Mouse (Mus musculus) brain, adult 2 months (tissue): ENCODE measurements around the gene Ppp3ca.

Experiments used
- DNase-seq: peaks from one replicate; pipeline ENCODE4 v3.0.0; 2011; ENCODE audit warnings: low read depth, low spot score

The Ppp3ca gene

DNA sequence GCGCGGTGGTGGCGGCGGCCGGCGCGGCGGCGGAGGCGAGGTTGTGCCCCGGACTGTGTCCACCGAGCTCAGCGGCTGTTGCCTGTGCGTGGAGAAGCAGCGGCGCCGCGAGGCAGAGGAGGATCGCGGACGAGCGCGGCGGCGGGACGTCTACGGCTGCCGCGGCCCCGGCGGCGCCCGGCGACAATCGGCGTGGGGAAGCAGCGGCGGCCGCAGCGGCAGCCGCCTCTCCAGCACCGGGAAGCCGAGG, at the start of gene Ppp3ca:
Gene Ppp3ca, plus strand, starts transcription at position 15 of the 250 bp plus-strand sequence.
- DNase-seq = no peak

GRCm38 (mm10) chr3:136640544-136641230, 29.2 kb upstream of the Ppp3ca start:
- DNase-seq = peak; percentile 38

- peak; percentile 25 for DNase-seq
Measured at GRCm38 (mm10) chr3:136650966-136651365, 19.0 kb upstream of the Ppp3ca start.

- DNase-seq = no peak
Measured at GRCm38 (mm10) chr3:136651496-136651895, 18.4 kb upstream of the Ppp3ca start.

- DNase-seq = no peak
Measured at GRCm38 (mm10) chr3:136656460-136657035, 13.4 kb upstream of the Ppp3ca start.

GRCm38 (mm10) chr3:136658681-136659080, 11.2 kb upstream of the Ppp3ca start:
- no peak for DNase-seq

DNA sequence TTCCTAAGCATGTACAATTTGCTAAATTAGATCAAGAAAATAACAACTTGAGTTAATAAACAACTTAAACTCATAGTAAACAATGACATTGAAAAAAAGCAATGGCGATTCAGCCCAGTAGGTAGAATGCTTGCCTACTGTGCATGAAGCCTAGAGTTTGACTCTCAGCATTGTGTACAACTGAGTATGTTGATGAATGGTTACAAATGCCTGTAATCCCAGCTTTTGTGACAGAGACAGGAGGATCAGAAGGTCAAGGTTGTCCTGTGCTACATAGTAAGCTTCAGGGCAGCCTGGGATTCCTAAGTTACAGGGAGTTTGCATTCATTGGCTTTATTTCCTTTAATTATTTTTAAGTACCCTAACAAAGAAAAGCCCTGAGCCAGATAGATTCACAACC, 4.8 kb upstream of the Ppp3ca start:
- no peak for DNase-seq

GRCm38 (mm10) chr3:136668072-136668471, 1.9 kb upstream of the Ppp3ca start:
- peak; percentile 97 for DNase-seq

DNA sequence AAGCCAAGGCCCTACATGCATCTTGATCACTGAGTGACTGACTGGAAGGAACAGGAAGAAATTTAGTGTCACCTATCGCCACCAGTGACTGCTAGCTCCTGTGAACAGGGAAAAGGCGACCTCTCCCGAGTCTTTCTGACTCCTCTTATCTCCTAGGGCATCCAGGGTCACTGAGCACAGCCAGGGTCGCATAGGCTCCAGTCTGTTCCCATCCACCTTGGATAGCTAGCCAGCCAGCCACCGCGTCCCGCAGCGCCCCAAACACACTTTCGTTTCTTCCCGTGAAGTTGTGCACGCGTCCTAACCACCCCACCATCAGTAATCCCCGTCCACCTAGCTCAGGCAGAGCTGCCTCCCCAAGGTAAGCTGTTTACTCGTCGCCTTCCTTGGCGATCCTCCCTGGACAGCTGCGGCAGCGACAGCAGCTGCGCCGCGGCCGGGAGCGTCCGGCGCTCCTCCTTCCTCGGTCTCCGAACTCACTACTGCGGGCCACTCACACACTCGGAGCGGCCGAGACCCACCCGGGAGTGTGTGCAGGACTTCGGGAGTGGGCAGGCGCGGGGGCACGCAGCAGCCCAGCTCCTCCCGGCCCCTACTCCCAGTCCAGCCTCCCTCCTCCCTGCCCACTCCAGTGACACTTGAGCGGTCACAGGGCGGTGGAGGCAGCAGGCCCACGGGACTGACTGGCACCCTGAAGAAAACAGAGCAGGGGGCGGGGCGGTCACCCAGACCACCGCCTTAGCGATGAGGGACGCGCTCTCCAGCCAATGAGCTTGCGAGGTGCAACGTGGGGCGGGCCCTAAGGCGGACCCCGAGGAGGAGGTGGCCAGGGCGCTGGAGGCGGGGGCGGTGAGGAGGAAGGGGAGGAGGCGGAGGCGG, 454 bp upstream of the Ppp3ca start:
- DNase-seq = peak; percentile 99

GRCm38 (mm10) chr3:136670360-136671131, 622 bp downstream of the Ppp3ca start:
- peak; percentile 78 for DNase-seq

DNA sequence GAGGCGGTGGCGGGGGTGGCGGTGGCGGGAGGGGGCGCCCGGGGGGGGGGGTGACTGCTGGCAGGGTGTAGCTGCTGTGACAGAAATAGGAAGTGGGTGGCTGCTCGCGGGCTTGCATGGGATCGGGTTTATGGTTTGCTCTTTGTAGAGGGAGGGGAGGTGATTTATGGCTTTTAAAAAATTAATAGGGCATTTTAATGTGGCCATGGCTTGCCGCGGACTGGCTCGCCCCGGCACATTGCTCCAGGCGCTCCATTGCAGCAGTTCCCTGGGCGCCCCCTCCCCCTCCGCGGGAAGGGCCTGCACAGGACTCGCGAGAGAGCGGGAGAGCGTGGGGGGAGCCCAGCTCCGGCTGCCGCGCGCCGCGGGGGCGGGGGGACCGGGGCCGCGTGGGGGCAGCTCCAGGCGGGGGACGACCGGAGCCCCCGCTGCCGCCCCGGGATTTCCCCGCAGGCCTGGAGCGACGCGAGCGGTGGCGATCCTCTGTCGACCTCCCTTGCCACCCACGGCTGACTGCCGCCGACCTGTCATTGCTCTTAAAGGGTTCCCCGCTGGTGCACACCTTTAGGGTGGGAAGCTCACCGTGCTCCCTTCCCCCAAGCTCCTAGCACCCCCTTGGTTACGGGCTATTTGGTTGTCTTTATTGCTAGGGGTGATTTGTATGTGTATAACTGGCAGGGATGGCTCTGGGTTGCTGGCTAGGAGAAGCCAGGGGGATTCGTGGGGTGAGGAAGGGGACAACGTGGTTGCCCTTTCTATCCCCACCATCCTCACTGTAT, 1.4 kb downstream of the Ppp3ca start:
- peak; percentile 83 for DNase-seq

DNA sequence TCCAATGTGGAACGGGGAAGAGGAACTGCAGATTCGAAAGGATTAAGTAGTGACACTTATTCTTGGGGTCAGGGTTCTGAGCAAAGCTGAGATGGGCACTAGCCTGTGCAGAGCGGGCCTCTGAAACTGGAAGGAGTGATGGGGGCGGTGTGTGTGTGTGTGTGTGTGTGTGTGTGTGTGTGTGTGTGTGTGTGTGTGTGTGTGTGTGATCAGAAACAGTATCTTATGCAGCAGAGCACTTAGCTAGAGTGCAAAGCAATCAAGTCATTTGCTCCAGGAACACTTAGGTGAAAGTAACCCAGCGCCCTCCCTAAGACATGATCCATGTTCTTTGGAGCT, 2.0 kb downstream of the Ppp3ca start:
- DNase-seq = peak; percentile 51

DNA sequence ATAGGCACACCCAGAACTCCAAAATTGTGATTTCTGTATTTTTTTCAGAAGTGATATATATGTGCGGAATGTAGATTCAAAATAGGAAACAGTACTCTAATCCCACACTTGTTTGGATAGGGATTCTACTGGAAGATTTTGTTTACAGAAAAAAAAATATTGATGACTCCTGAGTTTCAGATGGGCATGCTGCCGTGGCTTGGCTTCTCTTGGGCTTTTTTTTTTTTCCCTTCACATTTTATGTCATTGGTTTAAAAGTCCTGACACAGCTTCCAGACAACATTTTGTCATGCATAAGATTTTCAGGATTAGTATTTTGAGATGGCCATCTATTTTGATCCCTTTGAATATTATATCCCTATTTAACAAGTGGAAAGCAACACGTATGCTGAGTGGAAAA, 2.9 kb downstream of the Ppp3ca start:
- no peak for DNase-seq

GRCm38 (mm10) chr3:136673363-136673762, 3.4 kb downstream of the Ppp3ca start:
- DNase-seq = no peak

DNA sequence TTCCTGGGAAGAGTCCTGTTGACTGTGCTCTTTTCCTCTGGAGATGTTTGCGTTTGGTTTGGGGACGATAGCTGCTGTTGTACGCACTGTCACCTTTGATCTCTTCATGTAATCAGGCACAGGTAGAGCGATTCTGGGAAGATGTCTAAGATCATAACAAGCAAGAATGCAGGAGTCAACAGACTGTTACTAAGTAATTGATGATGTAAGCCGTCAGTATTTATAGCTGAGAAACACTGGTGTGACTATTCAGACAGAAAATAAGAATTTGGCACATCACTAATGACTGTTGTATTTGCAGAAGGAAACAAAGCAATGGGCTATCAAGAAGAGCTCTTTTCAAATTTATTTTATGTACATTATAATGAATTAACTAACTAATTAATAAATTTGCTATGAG, 4.6 kb downstream of the Ppp3ca start:
- peak; percentile 34 for DNase-seq

- no peak for DNase-seq
Measured at GRCm38 (mm10) chr3:136676991-136677390, 7.1 kb downstream of the Ppp3ca start.

- DNase-seq = peak; percentile 71
Measured at GRCm38 (mm10) chr3:136678386-136678785, 8.5 kb downstream of the Ppp3ca start.

- peak; percentile 7 for DNase-seq
Measured at GRCm38 (mm10) chr3:136679903-136680491, 10.1 kb downstream of the Ppp3ca start.

DNA sequence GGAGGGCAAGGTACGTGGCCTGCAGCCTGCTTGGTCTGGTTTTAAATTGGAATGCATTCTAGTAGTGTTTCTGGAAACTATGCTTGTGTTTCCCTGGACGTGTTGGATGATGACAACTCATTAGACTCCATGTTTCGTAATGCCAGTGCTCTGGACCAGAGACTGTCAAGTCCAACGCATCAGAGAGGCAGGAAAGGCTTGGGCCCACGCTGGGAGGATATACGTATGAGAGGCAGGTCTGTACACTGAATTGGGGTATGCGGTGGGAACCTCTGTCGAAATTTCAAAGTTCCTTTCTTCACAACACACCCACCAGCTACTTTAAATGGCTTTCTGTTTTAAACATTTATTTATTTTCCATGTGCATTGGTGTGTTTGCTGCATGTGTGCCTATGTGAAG, 12.3 kb downstream of the Ppp3ca start:
- peak; percentile 7 for DNase-seq

DNA sequence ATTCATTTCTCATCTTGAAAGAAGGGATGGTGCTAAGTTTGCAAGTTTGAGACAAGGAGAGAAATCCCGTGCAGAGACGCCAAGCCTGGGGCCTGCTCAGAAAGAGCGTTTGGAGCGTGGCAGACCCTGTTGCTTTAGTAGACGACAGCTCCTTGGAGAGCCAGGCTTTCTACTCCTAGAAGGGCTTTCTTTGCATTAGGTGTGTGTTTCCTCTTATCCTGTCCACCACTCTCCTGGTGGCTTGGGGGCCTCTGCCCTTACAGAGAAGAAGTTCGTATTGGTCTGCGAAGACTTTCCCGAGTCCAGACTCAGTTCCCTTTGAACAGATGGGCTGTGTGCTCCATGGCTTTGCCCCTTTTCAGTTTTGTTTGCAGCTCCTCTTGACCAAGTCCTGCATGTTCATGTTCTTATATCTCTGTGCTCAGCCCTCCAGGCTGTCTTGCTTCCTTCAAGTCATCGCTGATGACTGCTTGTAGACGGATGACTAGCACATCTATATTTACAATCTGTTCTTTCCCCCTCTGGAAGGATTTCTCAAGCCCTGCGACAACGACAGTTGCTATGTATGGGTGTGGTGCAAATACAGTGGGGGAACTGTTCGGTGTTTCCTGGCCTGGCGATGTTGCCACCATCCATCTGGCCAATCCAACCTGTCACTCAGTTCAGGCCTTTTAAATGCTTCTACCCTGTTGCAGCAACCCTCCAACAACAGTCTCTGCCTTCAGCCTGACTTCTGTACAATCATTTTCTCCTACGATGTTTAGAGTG, 14.5 kb downstream of the Ppp3ca start:
- peak; percentile 79 for DNase-seq
